Mouse (Mus musculus) lung, embryonic 14.5 days (tissue): Measurements from ENCODE around the gene Padi2. TPM values are rescaled to one million over a fixed set of nuclear protein-coding genes. Genes with fewer than 3 reads are reported as not detected.

Source experiments
- ATAC-seq: fragments of 200-750 bp; cut with Nextera tagmentation; 2 replicates; pipeline ENCODE4 v1.8.0; 2017; ENCODE audit warnings: mild to moderate bottlenecking, moderate TSS enrichment, moderate library complexity; ENCODE audit not compliant: insufficient read depth
- DNase-seq: peaks from one replicate; pipeline ENCODE4 v3.0.0-alpha.2; 2015
- H3K27ac ChIP-seq: fragments of 300-500 bp; sonication (generic); 2 replicates; pipeline ENCODE4 v1.5.1; 2014; ENCODE audit warnings: low read depth, mild to moderate bottlenecking, moderate library complexity
- H3K27me3 ChIP-seq: fragments of 300-500 bp; sonication (generic); 2 replicates; pipeline ENCODE4 v1.6.1; 2014; ENCODE audit warnings: low read length, control low read depth; ENCODE audit not compliant: insufficient read depth
- H3K36me3 ChIP-seq: fragments of 300-500 bp; sonication (generic); 2 replicates; pipeline ENCODE4 v1.6.1; 2014; ENCODE audit warnings: control low read depth; ENCODE audit not compliant: insufficient read depth
- H3K4me1 ChIP-seq: fragments of 300-500 bp; sonication (generic); 2 replicates; pipeline ENCODE4 v1.6.1; 2014; ENCODE audit warnings: antibody characterized with exemption, control low read depth; ENCODE audit not compliant: insufficient read depth
- H3K4me2 ChIP-seq: fragments of 300-500 bp; sonication (generic); 2 replicates; pipeline ENCODE4 v1.6.1; 2014; ENCODE audit warnings: mild to moderate bottlenecking
- H3K4me3 ChIP-seq: fragments of 300-500 bp; sonication (generic); 2 replicates; pipeline ENCODE4 v1.5.1; 2014; ENCODE audit warnings: low read depth, low read length
- H3K9ac ChIP-seq: fragments of 300-500 bp; sonication (generic); 2 replicates; pipeline ENCODE4 v1.6.1; 2014
- H3K9me3 ChIP-seq: fragments of 300-500 bp; sonication (generic); 2 replicates; pipeline ENCODE4 v1.6.1; 2016; ENCODE audit warnings: low read depth, low read length, control low read depth
- CTCF ChIP-seq: IDR thresholded peaks from 2 replicates; pipeline ENCODE4 v1.5.1; 2016; ENCODE audit warnings: antibody characterized with exemption, low read depth
- WGBS: fragments of 180-500 bp; shearing (Covaris S2); extraction: QIAGEN DNeasy Blood & Tissue Kit; methylation state at CpG from one replicate; pipeline ENCODE4 v1.1.7; 2014; 5-methylcytosine and 5-hydroxymethylcytosine counted together
- polyA plus RNA-seq: library from polyadenylated mRNA; unstranded; fragments of >200 nt; fragmentation: Nextera tagmentation; extraction: Ambion mirVana; gene quantifications from 2 replicates; pipeline ENCODE4 v1.2.1, GENCODE M21; 2014

Padi2 gene
- polyA plus RNA-seq, 1 experiment from 2014 or later, result 1.8 TPM

DNA sequence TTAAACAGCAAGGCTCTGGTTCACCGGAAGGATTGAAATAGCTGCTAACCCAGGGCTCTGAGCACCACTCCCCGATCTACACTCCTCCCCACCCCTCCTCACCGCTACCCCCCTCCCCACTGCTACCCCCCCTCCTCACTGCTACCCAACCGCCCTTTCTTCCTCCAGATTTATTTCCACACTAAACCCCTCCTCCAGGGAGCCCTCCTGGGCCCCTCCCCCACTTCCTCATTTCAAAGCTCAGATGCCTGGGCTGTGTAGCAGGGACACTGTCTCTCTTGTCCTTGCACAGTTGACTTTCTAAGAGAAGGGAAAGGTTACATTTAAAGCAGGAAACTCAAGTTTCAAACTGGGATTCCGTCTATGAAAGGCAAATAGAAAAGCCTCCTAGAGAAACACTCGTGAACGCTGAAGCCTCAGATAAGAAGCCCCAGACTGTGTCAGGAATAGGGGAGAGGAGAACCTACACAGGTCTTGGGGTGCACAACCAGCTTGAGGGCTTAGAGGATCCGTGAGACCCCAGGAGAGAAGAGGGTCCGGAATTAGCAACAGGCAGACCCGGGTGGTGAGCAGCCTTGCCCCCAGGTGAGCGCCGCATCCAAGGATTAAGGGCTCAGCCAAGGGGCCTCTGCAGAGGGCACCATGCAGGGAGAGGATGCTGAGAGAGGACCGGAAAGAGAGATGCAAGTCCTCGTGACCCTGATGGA is 37.5 kb upstream of the Padi2 start:
- H3K4me1 ChIP-seq, result peaks cover 4% of the 10 kb centered on the region; the same call in 1 of the 2 replicates
- no peaks in the 10 kb centered on the region for H3K27me3 ChIP-seq
- H3K36me3 ChIP-seq, result no peaks in the 10 kb centered on the region
- H3K4me3 ChIP-seq, result no peak overlapping the region
- peak overlapping the region; percentile 84 for H3K27ac ChIP-seq
- ATAC-seq, result peak; percentile 69
- H3K9ac ChIP-seq, result no peak overlapping the region
- WGBS, result 3% methylated on average over 14 of the region's 14 CpGs
- peak overlapping the region; percentile 32; the same call in 1 of the 2 replicates for H3K4me2 ChIP-seq
- DNase-seq, result peak; percentile 71
- H3K9me3 ChIP-seq, result no peaks in the 10 kb centered on the region
- TF ChIP-seq CTCF, result no peak

- Histone ChIP-seq H3K36me3 (no peaks in the 10 kb centered on the region), H3K4me3 (no peak overlapping the region), H3K9ac (no peak overlapping the region), H3K4me2 (no peak overlapping the region), H3K9me3 (no peaks in the 10 kb centered on the region), H3K27me3 (no peaks in the 10 kb centered on the region), H3K27ac (no peak overlapping the region), H3K4me1 (peaks cover 4% of the 10 kb centered on the region; the same call in 1 of the 2 replicates)
- no peak for TF ChIP-seq CTCF
- DNase-seq, result no peak
- no peak for ATAC-seq
- 81% methylated on average over 8 of the region's 8 CpGs for WGBS
Observed at GRCm38 (mm10) chr4:140869945-140870344, 36.2 kb upstream of the Padi2 start.

GRCm38 (mm10) chr4:140870876-140871275 is 35.3 kb upstream of the Padi2 start:
- Histone ChIP-seq H3K36me3 (no peaks in the 10 kb centered on the region), H3K4me2 (no peak overlapping the region), H3K9me3 (no peaks in the 10 kb centered on the region), H3K4me1 (peaks cover 4% of the 10 kb centered on the region; the same call in 1 of the 2 replicates), H3K27me3 (no peaks in the 10 kb centered on the region), H3K9ac (no peak overlapping the region), H3K27ac (no peak overlapping the region), H3K4me3 (no peak overlapping the region)
- DNase-seq, result no peak
- no peak for ATAC-seq
- no peak for TF ChIP-seq CTCF
- WGBS, result 77% methylated on average over 7 of the region's 7 CpGs

DNA sequence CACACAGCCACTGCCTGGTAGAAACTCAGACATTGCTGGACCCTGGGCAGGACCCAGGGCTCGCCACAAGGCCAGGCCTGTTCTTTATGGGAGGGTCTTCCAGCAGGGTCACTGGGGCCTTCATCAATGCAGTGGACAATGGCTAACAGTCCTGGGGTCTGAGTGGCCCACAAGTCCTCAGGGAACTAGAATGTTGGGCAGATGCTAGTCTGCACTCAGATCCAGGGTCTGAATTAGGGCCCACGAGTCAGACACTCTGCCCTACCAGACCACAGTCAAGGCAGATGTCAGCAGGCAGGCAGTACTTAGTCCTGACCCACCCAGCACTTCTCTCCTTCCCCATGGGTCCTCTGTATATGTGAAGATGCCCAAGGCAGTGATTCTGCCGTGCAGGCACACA is 34.8 kb upstream of the Padi2 start:
- Histone ChIP-seq H3K9ac (no peak overlapping the region), H3K4me3 (no peak overlapping the region), H3K36me3 (no peaks in the 10 kb centered on the region), H3K4me1 (peaks cover 4% of the 10 kb centered on the region; the same call in 1 of the 2 replicates), H3K4me2 (no peak overlapping the region), H3K27ac (no peak overlapping the region), H3K27me3 (no peaks in the 10 kb centered on the region), H3K9me3 (no peaks in the 10 kb centered on the region)
- no peak for ATAC-seq
- no peak for TF ChIP-seq CTCF
- 76% methylated on average over 3 of the region's 3 CpGs for whole genome bisulfite sequencing
- no peak for DNase-seq

GRCm38 (mm10) chr4:140871851-140872685 is 34.1 kb upstream of the Padi2 start:
- Histone ChIP-seq H3K27ac (no peak overlapping the region), H3K4me1 (peaks cover 4% of the 10 kb centered on the region; the same call in 1 of the 2 replicates), H3K27me3 (no peaks in the 10 kb centered on the region), H3K4me3 (no peak overlapping the region), H3K9me3 (no peaks in the 10 kb centered on the region), H3K4me2 (no peak overlapping the region), H3K36me3 (no peaks in the 10 kb centered on the region), H3K9ac (no peak overlapping the region)
- no peak for ATAC-seq
- WGBS, result 74% methylated on average over 8 of the region's 8 CpGs
- no peak for DNase-seq
- no peak for TF ChIP-seq CTCF

DNA sequence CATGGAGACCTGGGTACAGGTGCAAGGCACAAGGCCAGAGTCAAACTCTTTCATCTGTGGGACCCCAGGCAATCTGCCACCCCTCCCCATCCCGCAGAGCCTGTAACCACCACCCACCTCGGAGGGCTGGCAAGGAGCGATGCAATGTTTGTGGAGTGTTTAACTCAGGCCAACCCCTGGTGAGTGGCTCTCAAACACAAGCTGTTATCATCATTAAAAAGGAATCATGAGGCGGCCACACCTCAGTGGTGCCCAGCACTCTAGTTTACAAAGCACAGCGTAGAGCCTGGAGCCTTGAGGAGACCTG is 33.5 kb upstream of the Padi2 start:
- Histone ChIP-seq H3K27ac (no peak overlapping the region), H3K36me3 (no peaks in the 10 kb centered on the region), H3K4me1 (peaks cover 2% of the 10 kb centered on the region; the same call in 1 of the 2 replicates), H3K9me3 (no peaks in the 10 kb centered on the region), H3K4me2 (no peak overlapping the region), H3K9ac (no peak overlapping the region), H3K4me3 (no peak overlapping the region), H3K27me3 (no peaks in the 10 kb centered on the region)
- 43% methylated on average over 5 of the region's 5 CpGs for WGBS
- DNase-seq, result no peak
- TF ChIP-seq CTCF, result no peak
- no peak for ATAC-seq

DNA sequence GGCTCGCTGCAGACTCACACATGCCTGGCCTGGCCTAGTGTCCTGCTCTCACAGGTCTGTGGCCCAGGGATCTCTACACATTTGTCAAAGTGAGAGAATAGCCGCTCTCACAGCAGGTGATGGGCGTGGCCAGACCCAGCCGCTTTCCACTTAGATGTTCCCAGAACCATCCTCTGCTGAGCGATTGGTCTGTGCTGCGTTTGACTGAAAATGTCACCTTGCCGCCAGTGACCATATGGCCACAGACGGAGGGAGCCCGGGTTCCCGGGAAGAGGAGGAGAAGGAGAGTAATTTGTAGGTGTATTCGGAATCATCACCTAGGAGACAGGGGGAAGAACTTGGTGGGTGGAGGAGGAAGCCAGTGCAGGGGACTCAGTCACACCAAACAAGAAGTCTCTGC is 33.1 kb upstream of the Padi2 start:
- Histone ChIP-seq H3K4me1 (no peaks in the 10 kb centered on the region), H3K27me3 (no peaks in the 10 kb centered on the region)
- WGBS, result 33% methylated on average over 11 of the region's 11 CpGs

More for the DNA sequence above, 33.1 kb upstream of the Padi2 start:
- Histone ChIP-seq H3K4me3 (no peak overlapping the region), H3K4me2 (no peak overlapping the region), H3K27ac (no peak overlapping the region), H3K9ac (no peak overlapping the region), H3K9me3 (no peaks in the 10 kb centered on the region), H3K36me3 (no peaks in the 10 kb centered on the region)
- DNase-seq (no peak), ATAC-seq (no peak)
- no peak for TF ChIP-seq CTCF
